Mouse (Mus musculus): ENCODE measurements around the gene Myt1l. TPM values are rescaled to one million over a fixed set of nuclear protein-coding genes. Genes with fewer than 3 reads are reported as not detected.

The Myt1l gene
- polyA plus RNA-seq, 1 experiment from 2014 or later, result 9.3 TPM

GRCm38 (mm10) chr12:29872156-29872815, 344.1 kb downstream of the Myt1l start:
- peak; percentile 52; the same call in 1 of the 2 replicates for ATAC-seq (ENCODE audit: insufficient number of reproducible peaks, low FRiP score, low TSS enrichment, low read depth)
- WGBS, result 21% methylated on average over 7 of the region's 7 CpGs
- no peak overlapping the region for H3K9ac ChIP-seq
- no peaks in the 10 kb centered on the region for H3K27me3 ChIP-seq
- no peaks in the 10 kb centered on the region for H3K9me3 ChIP-seq (replicated peaks)
- no peak overlapping the region for H3K4me2 ChIP-seq (replicated peaks)
- no peaks in the 10 kb centered on the region for H3K36me3 ChIP-seq
- H3K4me1 ChIP-seq, result 0 out of 2 replicates have a peak, but pooled peaks cover 6% of the 10 kb centered on the region
- H3K27ac ChIP-seq (replicated peaks), result no peak overlapping the region
- no peak overlapping the region for H3K4me3 ChIP-seq (replicated peaks)

- WGBS, result 60% methylated on average over 1 of the region's 1 CpGs
- ATAC-seq (ENCODE audit: insufficient number of reproducible peaks, low FRiP score, low TSS enrichment, low read depth), result no peak
- Histone ChIP-seq H3K27ac (replicated peaks) (no peak overlapping the region), H3K36me3 (no peaks in the 10 kb centered on the region), H3K27me3 (no peaks in the 10 kb centered on the region), H3K9ac (no peak overlapping the region), H3K4me3 (replicated peaks) (no peak overlapping the region), H3K4me1 (0 out of 2 replicates have a peak, but pooled peaks cover 6% of the 10 kb centered on the region), H3K4me2 (replicated peaks) (no peak overlapping the region), H3K9me3 (replicated peaks) (no peaks in the 10 kb centered on the region)
Observed at GRCm38 (mm10) chr12:29873281-29873772, 345.1 kb downstream of the Myt1l start.

GRCm38 (mm10) chr12:29877977-29878376, 349.8 kb downstream of the Myt1l start:
- no peak overlapping the region for H3K9ac ChIP-seq
- WGBS, result 85% methylated on average over 10 of the region's 10 CpGs
- ATAC-seq (ENCODE audit: insufficient number of reproducible peaks, low FRiP score, low TSS enrichment, low read depth), result no peak

GRCm38 (mm10) chr12:29882871-29883617, 354.9 kb downstream of the Myt1l start:
- ATAC-seq (ENCODE audit: insufficient number of reproducible peaks, low FRiP score, low TSS enrichment, low read depth), result peak; percentile 74
- H3K27ac ChIP-seq (replicated peaks), result no peak overlapping the region
- no peaks in the 10 kb centered on the region for H3K36me3 ChIP-seq
- no peak overlapping the region for H3K9ac ChIP-seq
- no peak overlapping the region for H3K4me3 ChIP-seq (replicated peaks)
- no peaks in the 10 kb centered on the region for H3K9me3 ChIP-seq (replicated peaks)
- H3K4me1 ChIP-seq, result peaks cover 3% of the 10 kb centered on the region
- no peak overlapping the region for H3K4me2 ChIP-seq (replicated peaks)
- no peaks in the 10 kb centered on the region for H3K27me3 ChIP-seq
- 19% methylated on average over 9 of the region's 9 CpGs for WGBS

More at GRCm38 (mm10) chr12:29877977-29878376, 349.8 kb downstream of the Myt1l start:
- Histone ChIP-seq H3K27me3 (no peaks in the 10 kb centered on the region), H3K36me3 (no peaks in the 10 kb centered on the region), H3K9me3 (replicated peaks) (no peaks in the 10 kb centered on the region), H3K4me2 (replicated peaks) (no peak overlapping the region), H3K27ac (replicated peaks) (no peak overlapping the region), H3K4me3 (replicated peaks) (no peak overlapping the region), H3K4me1 (peaks cover 2% of the 10 kb centered on the region)

- H3K27ac ChIP-seq (replicated peaks), result no peak overlapping the region
- H3K4me1 ChIP-seq, result peaks cover 3% of the 10 kb centered on the region
- ATAC-seq (ENCODE audit: insufficient number of reproducible peaks, low FRiP score, low TSS enrichment, low read depth), result no peak
- no peaks in the 10 kb centered on the region for H3K9me3 ChIP-seq (replicated peaks)
- 80% methylated on average over 5 of the region's 5 CpGs for WGBS
- no peaks in the 10 kb centered on the region for H3K36me3 ChIP-seq
- no peak overlapping the region for H3K9ac ChIP-seq
- no peak overlapping the region for H3K4me3 ChIP-seq (replicated peaks)
- no peaks in the 10 kb centered on the region for H3K27me3 ChIP-seq
- no peak overlapping the region for H3K4me2 ChIP-seq (replicated peaks)
Observed at GRCm38 (mm10) chr12:29884376-29884775, 356.2 kb downstream of the Myt1l start.

GRCm38 (mm10) chr12:29894669-29895068, 366.5 kb downstream of the Myt1l start:
- no peak overlapping the region for H3K9ac ChIP-seq
- ATAC-seq (ENCODE audit: insufficient number of reproducible peaks, low FRiP score, low TSS enrichment, low read depth), result no peak
- 19% methylated on average over 3 of the region's 3 CpGs for WGBS
- no peaks in the 10 kb centered on the region for H3K4me1 ChIP-seq
- H3K4me3 ChIP-seq (replicated peaks), result no peak overlapping the region
- H3K36me3 ChIP-seq, result no peaks in the 10 kb centered on the region
- H3K4me2 ChIP-seq (replicated peaks), result no peak overlapping the region
- no peaks in the 10 kb centered on the region for H3K27me3 ChIP-seq
- H3K9me3 ChIP-seq (replicated peaks), result no peaks in the 10 kb centered on the region
- H3K27ac ChIP-seq (replicated peaks), result no peak overlapping the region

GRCm38 (mm10) chr12:29897533-29898085, 369.4 kb downstream of the Myt1l start:
- Histone ChIP-seq H3K36me3 (no peaks in the 10 kb centered on the region), H3K4me2 (replicated peaks) (no peak overlapping the region), H3K9ac (no peak overlapping the region), H3K27ac (replicated peaks) (no peak overlapping the region), H3K27me3 (no peaks in the 10 kb centered on the region), H3K9me3 (replicated peaks) (no peaks in the 10 kb centered on the region), H3K4me1 (no peaks in the 10 kb centered on the region), H3K4me3 (replicated peaks) (no peak overlapping the region)
- ATAC-seq (ENCODE audit: insufficient number of reproducible peaks, low FRiP score, low TSS enrichment, low read depth), result no peak
- WGBS, result 67% methylated on average over 3 of the region's 3 CpGs

- Histone ChIP-seq H3K4me2 (replicated peaks) (no peak overlapping the region), H3K9ac (no peak overlapping the region), H3K4me1 (no peaks in the 10 kb centered on the region), H3K4me3 (replicated peaks) (no peak overlapping the region), H3K9me3 (replicated peaks) (no peaks in the 10 kb centered on the region), H3K27ac (replicated peaks) (no peak overlapping the region), H3K27me3 (no peaks in the 10 kb centered on the region), H3K36me3 (no peaks in the 10 kb centered on the region)
- no peak for ATAC-seq (ENCODE audit: insufficient number of reproducible peaks, low FRiP score, low TSS enrichment, low read depth)
- whole genome bisulfite sequencing, result 48% methylated on average over 4 of the region's 4 CpGs
Observed at GRCm38 (mm10) chr12:29904101-29904874, 376.1 kb downstream of the Myt1l start.

- H3K9me3 ChIP-seq (replicated peaks), result no peaks in the 10 kb centered on the region
- 43% methylated on average over 2 of the region's 2 CpGs for WGBS
- no peaks in the 10 kb centered on the region for H3K36me3 ChIP-seq
- H3K4me3 ChIP-seq (replicated peaks), result no peak overlapping the region
- no peak overlapping the region for H3K4me2 ChIP-seq (replicated peaks)
- ATAC-seq (ENCODE audit: insufficient number of reproducible peaks, low FRiP score, low TSS enrichment, low read depth), result no peak
- no peaks in the 10 kb centered on the region for H3K4me1 ChIP-seq
- H3K27ac ChIP-seq (replicated peaks), result no peak overlapping the region
- H3K9ac ChIP-seq, result no peak overlapping the region
- H3K27me3 ChIP-seq, result no peaks in the 10 kb centered on the region
Observed at GRCm38 (mm10) chr12:29907056-29907455, 378.9 kb downstream of the Myt1l start.

GRCm38 (mm10) chr12:29916139-29916538, 388.0 kb downstream of the Myt1l start:
- H3K4me2 ChIP-seq (replicated peaks), result no peak overlapping the region
- WGBS, result 82% methylated on average over 3 of the region's 3 CpGs
- H3K4me1 ChIP-seq, result no peaks in the 10 kb centered on the region
- no peaks in the 10 kb centered on the region for H3K36me3 ChIP-seq
- no peaks in the 10 kb centered on the region for H3K9me3 ChIP-seq (replicated peaks)
- ATAC-seq (ENCODE audit: insufficient number of reproducible peaks, low FRiP score, low TSS enrichment, low read depth), result no peak
- H3K9ac ChIP-seq, result no peak overlapping the region
- H3K27ac ChIP-seq (replicated peaks), result no peak overlapping the region
- no peak overlapping the region for H3K4me3 ChIP-seq (replicated peaks)
- H3K27me3 ChIP-seq, result no peaks in the 10 kb centered on the region

GRCm38 (mm10) chr12:29916807-29917206, 388.6 kb downstream of the Myt1l start:
- Histone ChIP-seq H3K36me3 (no peaks in the 10 kb centered on the region), H3K4me2 (replicated peaks) (no peak overlapping the region), H3K9ac (no peak overlapping the region), H3K9me3 (replicated peaks) (no peaks in the 10 kb centered on the region), H3K27me3 (no peaks in the 10 kb centered on the region), H3K27ac (replicated peaks) (no peak overlapping the region), H3K4me1 (no peaks in the 10 kb centered on the region), H3K4me3 (replicated peaks) (no peak overlapping the region)
- WGBS, result 73% methylated on average over 6 of the region's 6 CpGs
- ATAC-seq (ENCODE audit: insufficient number of reproducible peaks, low FRiP score, low TSS enrichment, low read depth), result no peak

Measured in embryonic facial prominence, embryonic 15.5 days (tissue).